Mouse (Mus musculus) cerebellum, adult 11 months (tissue): Measurements from ENCODE around the gene Psma2.
A peak's percentile ranks its signal among the peaks of the same experiment; 100 is the strongest.

Source experiments
- DNase-seq: peaks from one replicate; pipeline ENCODE4 v3.0.0; 2022

Gene Psma2

GRCm38 (mm10) chr13:14612926-14613529, at the start of gene Psma2, which contains the start of gene Mrpl32:
Psma2 (plus strand) TSS chr13:14613240.
Mrpl32 (minus strand) TSS chr13:14613165.
- DNase-seq, result peak; percentile 98

- DNase-seq, result no peak
Observed at GRCm38 (mm10) chr13:14574128-14574527, 38.9 kb upstream of the Psma2 start.

GRCm38 (mm10) chr13:14580392-14580791, 32.6 kb upstream of the Psma2 start:
- DNase-seq, result no peak

- DNase-seq, result no peak
Observed at GRCm38 (mm10) chr13:14602744-14603143, 10.3 kb upstream of the Psma2 start.

- no peak for DNase-seq
Observed at GRCm38 (mm10) chr13:14607616-14608015, 5.4 kb upstream of the Psma2 start.

GRCm38 (mm10) chr13:14612463-14612862, 577 bp upstream of the Psma2 start:
- DNase-seq, result no peak

GRCm38 (mm10) chr13:14613553-14613952, 513 bp downstream of the Psma2 start:
- no peak for DNase-seq

- peak; percentile 47 for DNase-seq
Observed at GRCm38 (mm10) chr13:14618724-14619123, 5.7 kb downstream of the Psma2 start.

GRCm38 (mm10) chr13:14629726-14630641, 16.9 kb downstream of the Psma2 start, which contains the start of gene AW209491:
AW209491 (plus strand) TSS chr13:14630154.
- DNase-seq, result peak; percentile 93

- DNase-seq, result no peak
Observed at GRCm38 (mm10) chr13:14639998-14640397, 27.0 kb downstream of the Psma2 start.

- no peak for DNase-seq
Observed at GRCm38 (mm10) chr13:14649301-14649700, 36.3 kb downstream of the Psma2 start.

- DNase-seq, result no peak
Observed at GRCm38 (mm10) chr13:14667107-14667506, 54.1 kb downstream of the Psma2 start.

GRCm38 (mm10) chr13:14670342-14670741, 57.3 kb downstream of the Psma2 start:
- no peak for DNase-seq

GRCm38 (mm10) chr13:14688955-14689354, 75.9 kb downstream of the Psma2 start:
- no peak for DNase-seq

- DNase-seq, result no peak
Observed at GRCm38 (mm10) chr13:14716801-14717200, 103.8 kb downstream of the Psma2 start.

- no peak for DNase-seq
Observed at GRCm38 (mm10) chr13:14717755-14718154, 104.7 kb downstream of the Psma2 start.
